Mouse (Mus musculus): ENCODE measurements at regions not wholly inside any gene's neighbourhood (a gene's known extent, or its start where the extent isn't known, plus 50 kb on each side); places are given as distances from the start of the nearest gene placed in this dataset.

DNA sequence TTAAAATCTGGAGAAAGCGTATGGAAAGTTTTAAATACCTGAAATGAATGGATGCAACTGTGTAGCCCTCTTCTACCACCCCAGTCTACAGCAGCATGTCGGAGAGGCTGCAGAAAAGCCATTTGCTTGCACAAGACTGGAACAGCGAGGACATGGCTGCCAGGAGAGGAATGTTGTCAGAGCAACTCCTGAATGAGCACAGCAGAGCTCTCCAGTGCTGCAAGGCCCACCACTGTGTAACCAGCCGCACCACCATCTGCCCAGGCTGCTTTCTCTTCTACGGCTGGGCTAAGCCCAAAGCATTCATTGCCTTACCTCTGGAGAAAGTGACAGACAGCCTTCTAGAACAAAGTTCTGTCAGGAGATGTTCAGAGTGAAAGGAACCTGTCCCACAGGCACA, 65.3 kb upstream of the Gm11238 start:
- H3K9me3 ChIP-seq (ENCODE audit: low read length) = peaks cover 7% of the 10 kb centered on the region
- H3K27me3 ChIP-seq (ENCODE audit: insufficient read depth, low read length) = no peaks in the 10 kb centered on the region
- TF ChIP-seq NANOG (IDR thresholded peaks at IDR 0.05; ENCODE audit: borderline replicate concordance, low read length) = no peak
- no peak for TF ChIP-seq CTCF (conservative IDR thresholded peaks at IDR 0.05; ENCODE audit: low read length)
- no peak for TF ChIP-seq POU5F1 (IDR thresholded peaks at IDR 0.05; ENCODE audit: borderline replicate concordance, low read length)
- no peak overlapping the region for H3K4me3 ChIP-seq (replicated peaks; ENCODE audit: low read length)
- H3K36me3 ChIP-seq (ENCODE audit: insufficient read depth, low read length) = no peaks in the 10 kb centered on the region
- no peaks in the 10 kb centered on the region for H3K4me1 ChIP-seq (replicated peaks; ENCODE audit: low read depth, low read length)

DNA sequence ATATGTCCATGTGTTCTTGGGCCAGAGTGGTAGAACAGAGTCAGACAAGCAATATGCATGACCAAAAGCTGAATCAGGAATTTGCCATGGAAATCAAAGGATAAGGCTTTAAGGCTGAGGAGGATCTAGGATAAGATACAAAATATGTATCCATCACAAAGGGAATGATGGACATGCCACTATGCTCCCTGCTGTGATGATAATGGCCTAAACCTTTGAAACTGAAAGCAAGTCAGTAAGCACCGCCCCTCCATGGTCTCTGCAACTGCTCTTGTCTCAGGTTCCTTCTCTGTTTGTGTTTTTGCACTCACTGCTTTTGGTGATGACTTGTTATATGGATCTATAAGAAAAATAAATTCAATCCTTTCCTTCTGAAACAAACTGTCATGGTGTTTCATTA, 76.1 kb upstream of the Gm11238 start:
- peak; percentile 56; the same call in 1 of the 2 replicates for TF ChIP-seq NANOG (IDR thresholded peaks at IDR 0.05; ENCODE audit: borderline replicate concordance, low read length)
- no peak for TF ChIP-seq POU5F1 (IDR thresholded peaks at IDR 0.05; ENCODE audit: borderline replicate concordance, low read length)
- H3K4me3 ChIP-seq (replicated peaks; ENCODE audit: low read length) = no peak overlapping the region
- H3K27me3 ChIP-seq (ENCODE audit: insufficient read depth, low read length) = no peaks in the 10 kb centered on the region
- no peaks in the 10 kb centered on the region for H3K4me1 ChIP-seq (replicated peaks; ENCODE audit: low read depth, low read length)
- no peaks in the 10 kb centered on the region for H3K36me3 ChIP-seq (ENCODE audit: insufficient read depth, low read length)
- H3K9me3 ChIP-seq (ENCODE audit: low read length) = peaks cover 12% of the 10 kb centered on the region; the same call in 1 of the 2 replicates

DNA sequence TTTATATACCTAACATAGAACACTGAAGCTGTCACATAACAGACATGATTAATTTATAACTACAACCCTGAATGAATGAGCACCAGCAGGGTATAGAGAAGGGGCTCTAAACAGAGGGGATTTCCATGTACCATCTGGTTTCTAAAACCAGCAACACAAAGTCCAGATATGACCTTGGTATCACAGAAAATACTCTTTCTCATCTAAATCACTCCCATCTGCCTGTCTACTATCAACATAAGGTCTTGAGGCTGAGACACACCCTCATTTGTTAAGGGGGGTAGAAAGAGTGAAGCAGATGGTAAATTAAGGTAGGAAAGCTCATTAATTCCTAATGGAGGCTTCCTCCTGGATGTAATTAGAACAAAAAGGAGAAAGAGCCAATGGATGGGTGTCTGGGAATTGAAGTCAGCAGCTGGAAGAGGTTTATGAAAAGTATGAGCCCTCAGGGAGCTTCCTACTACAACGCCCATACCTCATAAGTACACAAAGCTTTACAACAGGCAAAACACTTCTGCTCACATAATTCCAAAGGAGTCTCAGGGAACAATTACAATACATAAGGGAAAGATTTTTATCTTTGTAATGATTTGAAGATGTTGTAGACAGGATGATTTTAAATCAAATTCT, 83.0 kb upstream of the Gm11238 start:
- TF ChIP-seq NANOG (IDR thresholded peaks at IDR 0.05; ENCODE audit: borderline replicate concordance, low read length) (no peak), CTCF (conservative IDR thresholded peaks at IDR 0.05; ENCODE audit: low read length) (no peak), POU5F1 (IDR thresholded peaks at IDR 0.05; ENCODE audit: borderline replicate concordance, low read length) (no peak)
- H3K9me3 ChIP-seq (ENCODE audit: low read length) = peaks cover 38% of the 10 kb centered on the region
- H3K4me3 ChIP-seq (replicated peaks; ENCODE audit: low read length) = no peak overlapping the region
- H3K27me3 ChIP-seq (ENCODE audit: insufficient read depth, low read length) = no peaks in the 10 kb centered on the region
- H3K4me1 ChIP-seq (replicated peaks; ENCODE audit: low read depth, low read length) = no peaks in the 10 kb centered on the region
- no peaks in the 10 kb centered on the region for H3K36me3 ChIP-seq (ENCODE audit: insufficient read depth, low read length)

DNA sequence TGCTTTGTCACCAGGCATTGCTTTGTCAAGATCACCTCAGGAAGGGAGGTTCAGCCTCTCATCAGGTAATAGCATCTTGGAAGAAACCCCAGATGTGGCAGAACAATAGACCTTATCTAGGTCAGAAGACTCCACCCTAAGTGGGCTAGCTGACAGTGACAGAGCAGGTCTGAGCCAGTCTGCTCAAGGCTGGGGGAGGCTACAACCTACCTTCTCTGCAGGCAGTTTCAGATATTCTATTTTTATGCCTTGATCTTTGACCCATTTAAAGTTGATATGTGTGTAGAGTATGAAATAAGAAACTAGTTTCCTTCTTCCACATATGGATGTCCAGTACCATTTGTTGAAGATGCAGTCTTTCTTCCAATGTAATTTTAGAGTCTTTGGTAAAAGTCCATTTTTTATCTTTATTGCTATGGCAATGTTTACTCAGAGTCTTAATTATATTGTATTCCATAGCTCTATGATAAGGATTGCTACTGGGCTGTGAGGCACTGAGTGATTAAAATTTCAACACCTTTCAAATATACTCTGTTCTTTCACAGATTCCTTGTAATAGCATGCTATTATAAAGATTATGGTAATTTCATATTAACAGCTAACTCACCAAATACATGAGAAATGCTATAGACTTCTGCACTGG, 88.8 kb upstream of the Gm11238 start:
- peaks cover 29% of the 10 kb centered on the region for H3K4me1 ChIP-seq (replicated peaks; ENCODE audit: low read depth, low read length)
- TF ChIP-seq NANOG (IDR thresholded peaks at IDR 0.05; ENCODE audit: borderline replicate concordance, low read length) = no peak
- TF ChIP-seq POU5F1 (IDR thresholded peaks at IDR 0.05; ENCODE audit: borderline replicate concordance, low read length) = no peak
- no peak for TF ChIP-seq CTCF (conservative IDR thresholded peaks at IDR 0.05; ENCODE audit: low read length)
- H3K27me3 ChIP-seq (ENCODE audit: insufficient read depth, low read length) = no peaks in the 10 kb centered on the region
- no peak overlapping the region for H3K4me3 ChIP-seq (replicated peaks; ENCODE audit: low read length)
- H3K9me3 ChIP-seq (ENCODE audit: low read length) = peaks cover 25% of the 10 kb centered on the region
- no peaks in the 10 kb centered on the region for H3K36me3 ChIP-seq (ENCODE audit: insufficient read depth, low read length)

DNA sequence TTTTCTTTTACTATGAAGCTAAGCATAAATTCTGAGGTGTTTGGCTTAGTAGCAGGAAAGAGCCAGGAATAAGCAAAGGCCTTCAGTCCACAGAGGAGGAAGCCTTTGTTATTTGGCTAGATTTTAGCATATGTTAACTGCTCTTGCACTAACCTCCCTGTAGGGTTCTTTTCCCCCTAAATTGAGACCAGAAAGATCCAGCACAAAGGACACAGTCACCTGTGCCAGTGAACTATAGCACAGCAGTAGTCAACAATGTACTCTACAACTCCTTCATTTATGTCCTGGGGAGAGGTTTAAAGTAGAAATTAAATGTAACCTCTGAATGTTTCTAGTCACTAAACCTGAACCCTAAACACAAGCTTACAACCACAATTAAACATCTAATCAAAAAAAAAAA, 90.1 kb upstream of the Gm11238 start:
- H3K4me1 ChIP-seq (replicated peaks; ENCODE audit: low read depth, low read length) = peaks cover 29% of the 10 kb centered on the region
- H3K9me3 ChIP-seq (ENCODE audit: low read length) = peaks cover 25% of the 10 kb centered on the region
- TF ChIP-seq CTCF (conservative IDR thresholded peaks at IDR 0.05; ENCODE audit: low read length) (no peak), POU5F1 (IDR thresholded peaks at IDR 0.05; ENCODE audit: borderline replicate concordance, low read length) (no peak), NANOG (IDR thresholded peaks at IDR 0.05; ENCODE audit: borderline replicate concordance, low read length) (peak; percentile 70; the same call in 1 of the 2 replicates)

DNA sequence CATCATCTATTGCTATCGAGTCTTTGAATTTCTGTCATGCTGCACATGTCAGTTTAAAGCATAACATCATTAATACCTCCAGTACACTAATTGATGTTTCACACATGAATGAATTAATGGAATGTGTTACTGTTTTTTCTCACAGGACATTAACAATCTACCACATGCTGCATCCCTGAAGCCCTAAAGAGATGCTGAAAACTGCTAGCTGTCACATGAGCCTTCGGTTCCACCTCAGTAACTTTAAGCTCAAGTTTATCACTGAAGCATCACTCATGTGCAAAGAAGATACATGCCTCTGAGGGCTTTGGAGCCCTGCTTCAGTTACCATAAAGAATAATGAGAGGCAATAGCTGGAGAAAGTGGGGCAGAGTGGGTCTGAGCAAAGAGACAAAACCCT, 91.0 kb upstream of the Gm11238 start:
- no peaks in the 10 kb centered on the region for H3K36me3 ChIP-seq (ENCODE audit: insufficient read depth, low read length)
- peaks cover 25% of the 10 kb centered on the region for H3K9me3 ChIP-seq (ENCODE audit: low read length)
- H3K4me1 ChIP-seq (replicated peaks; ENCODE audit: low read depth, low read length) = peaks cover 29% of the 10 kb centered on the region
- no peak for TF ChIP-seq CTCF (conservative IDR thresholded peaks at IDR 0.05; ENCODE audit: low read length)
- TF ChIP-seq NANOG (IDR thresholded peaks at IDR 0.05; ENCODE audit: borderline replicate concordance, low read length) = no peak
- no peak for TF ChIP-seq POU5F1 (IDR thresholded peaks at IDR 0.05; ENCODE audit: borderline replicate concordance, low read length)
- H3K27me3 ChIP-seq (ENCODE audit: insufficient read depth, low read length) = no peaks in the 10 kb centered on the region
- H3K4me3 ChIP-seq (replicated peaks; ENCODE audit: low read length) = no peak overlapping the region

More for the DNA sequence above, 90.1 kb upstream of the Gm11238 start:
- Histone ChIP-seq H3K4me3 (replicated peaks; ENCODE audit: low read length) (no peak overlapping the region), H3K36me3 (ENCODE audit: insufficient read depth, low read length) (no peaks in the 10 kb centered on the region), H3K27me3 (ENCODE audit: insufficient read depth, low read length) (no peaks in the 10 kb centered on the region)

DNA sequence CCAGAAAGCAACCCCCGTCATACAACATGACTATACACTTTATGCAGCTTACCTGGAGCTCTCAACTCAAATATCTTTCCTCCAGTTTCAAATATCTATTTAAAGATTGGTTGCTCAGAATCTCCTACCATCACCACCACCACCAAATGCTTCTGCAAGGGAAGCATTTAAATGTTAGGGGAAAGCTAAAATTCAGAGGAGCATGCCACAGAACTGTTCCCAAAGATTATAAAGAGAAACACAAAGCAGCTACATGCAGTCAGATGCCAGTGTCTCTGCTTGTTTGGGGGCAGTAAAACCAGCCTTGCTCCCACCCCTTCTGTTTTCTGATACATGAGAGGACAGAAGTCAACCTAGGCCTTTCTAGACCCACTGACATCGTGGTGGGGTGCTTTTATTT, 100.8 kb upstream of the Gm11238 start:
- Histone ChIP-seq H3K36me3 (ENCODE audit: insufficient read depth, low read length) (no peaks in the 10 kb centered on the region), H3K9me3 (ENCODE audit: low read length) (no peaks in the 10 kb centered on the region), H3K27me3 (ENCODE audit: insufficient read depth, low read length) (no peaks in the 10 kb centered on the region), H3K4me3 (replicated peaks; ENCODE audit: low read length) (no peak overlapping the region), H3K4me1 (replicated peaks; ENCODE audit: low read depth, low read length) (no peaks in the 10 kb centered on the region)
- TF ChIP-seq POU5F1 (IDR thresholded peaks at IDR 0.05; ENCODE audit: borderline replicate concordance, low read length) = no peak
- TF ChIP-seq CTCF (conservative IDR thresholded peaks at IDR 0.05; ENCODE audit: low read length) = no peak
- no peak for TF ChIP-seq NANOG (IDR thresholded peaks at IDR 0.05; ENCODE audit: borderline replicate concordance, low read length)

DNA sequence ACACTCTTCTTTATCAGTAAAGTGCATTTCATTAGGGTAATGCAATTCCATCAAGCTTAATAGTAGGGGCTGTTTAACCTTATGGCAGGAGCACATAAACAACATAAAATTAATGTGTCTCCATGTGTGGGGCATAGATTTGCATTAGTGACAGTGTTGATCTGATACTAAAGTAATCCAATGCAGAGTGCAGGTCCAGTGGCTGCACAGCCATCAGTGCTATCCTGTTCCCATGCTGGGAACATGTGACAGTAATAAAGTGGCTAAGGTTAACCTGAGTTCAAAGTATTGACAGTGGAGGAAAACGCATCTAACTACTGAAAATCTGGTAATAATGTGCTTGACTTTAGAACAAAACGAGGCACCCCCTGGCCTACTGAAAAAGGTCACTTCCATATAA, 84.3 kb upstream of the Gm11487 start:
- Histone ChIP-seq H3K4me3 (replicated peaks; ENCODE audit: low read length) (no peak overlapping the region), H3K4me1 (replicated peaks; ENCODE audit: low read depth, low read length) (no peaks in the 10 kb centered on the region), H3K36me3 (ENCODE audit: insufficient read depth, low read length) (no peaks in the 10 kb centered on the region), H3K27me3 (ENCODE audit: insufficient read depth, low read length) (no peaks in the 10 kb centered on the region), H3K9me3 (ENCODE audit: low read length) (peaks cover 10% of the 10 kb centered on the region; the same call in 1 of the 2 replicates)
- TF ChIP-seq NANOG (IDR thresholded peaks at IDR 0.05; ENCODE audit: borderline replicate concordance, low read length) (no peak), POU5F1 (IDR thresholded peaks at IDR 0.05; ENCODE audit: borderline replicate concordance, low read length) (no peak)
